Mouse (Mus musculus): ENCODE measurements at regions not wholly inside any gene's neighbourhood (a gene's known extent, or its start where the extent isn't known, plus 50 kb on each side); places are given as distances from the start of the nearest gene placed in this dataset.

GRCm38 (mm10) chr19:51102411-51102810 lies 424.0 kb upstream of the Sorcs1 start:
- no peak for DNase-seq

GRCm38 (mm10) chr19:51074762-51075161 lies 396.3 kb upstream of the Sorcs1 start:
- DNase-seq = peak; percentile 88 to 89

- peak; percentile 22 to 27 for DNase-seq
Observed at GRCm38 (mm10) chr19:51059961-51060665, 381.7 kb upstream of the Sorcs1 start.

- DNase-seq = no peak
Observed at GRCm38 (mm10) chr19:51043544-51043943, 365.1 kb upstream of the Sorcs1 start.

- DNase-seq = no peak
Observed at GRCm38 (mm10) chr19:50994471-50994870, 316.0 kb upstream of the Sorcs1 start.

GRCm38 (mm10) chr19:50971066-50971465 lies 292.6 kb upstream of the Sorcs1 start:
- DNase-seq = no peak

GRCm38 (mm10) chr19:50961910-50962309 lies 283.5 kb upstream of the Sorcs1 start:
- DNase-seq = no peak

- DNase-seq = no peak
Observed at GRCm38 (mm10) chr19:50945006-50945405, 266.6 kb upstream of the Sorcs1 start.

GRCm38 (mm10) chr19:50911646-50912045 lies 233.2 kb upstream of the Sorcs1 start:
- peak; percentile 20 to 27 for DNase-seq

GRCm38 (mm10) chr19:50910674-50911073 lies 232.2 kb upstream of the Sorcs1 start:
- no peak for DNase-seq

GRCm38 (mm10) chr19:50908751-50909150 lies 230.3 kb upstream of the Sorcs1 start:
- DNase-seq = peak; percentile 41 to 43

GRCm38 (mm10) chr19:50893755-50894154 lies 215.3 kb upstream of the Sorcs1 start:
- no peak for DNase-seq

- peak; percentile 2 to 8 for DNase-seq
Observed at GRCm38 (mm10) chr19:50872661-50873060, 194.2 kb upstream of the Sorcs1 start.

- no peak for DNase-seq
Observed at GRCm38 (mm10) chr19:50872144-50872543, 193.7 kb upstream of the Sorcs1 start.

GRCm38 (mm10) chr19:50854854-50855253 lies 176.4 kb upstream of the Sorcs1 start:
- DNase-seq = no peak

- no peak for DNase-seq
Observed at GRCm38 (mm10) chr19:50840499-50840898, 162.1 kb upstream of the Sorcs1 start.

Data from cerebellum, postnatal 10 days (tissue).